Mouse (Mus musculus): ENCODE measurements around the gene Rrp7a. TPM values are rescaled to one million over a fixed set of nuclear protein-coding genes. Genes with fewer than 3 reads are reported as not detected.
A peak's percentile ranks its signal among the peaks of the same experiment; 100 is the strongest.
"Not testable (repeated sequence)": the region's sequence is repeated elsewhere in the genome, so short reads cannot be mapped to it uniquely, and the experiment has no call there.

The Rrp7a gene
- total and polyA plus RNA-seq, 2 experiments from 2014 or later: 95.2 to 228 TPM

DNA sequence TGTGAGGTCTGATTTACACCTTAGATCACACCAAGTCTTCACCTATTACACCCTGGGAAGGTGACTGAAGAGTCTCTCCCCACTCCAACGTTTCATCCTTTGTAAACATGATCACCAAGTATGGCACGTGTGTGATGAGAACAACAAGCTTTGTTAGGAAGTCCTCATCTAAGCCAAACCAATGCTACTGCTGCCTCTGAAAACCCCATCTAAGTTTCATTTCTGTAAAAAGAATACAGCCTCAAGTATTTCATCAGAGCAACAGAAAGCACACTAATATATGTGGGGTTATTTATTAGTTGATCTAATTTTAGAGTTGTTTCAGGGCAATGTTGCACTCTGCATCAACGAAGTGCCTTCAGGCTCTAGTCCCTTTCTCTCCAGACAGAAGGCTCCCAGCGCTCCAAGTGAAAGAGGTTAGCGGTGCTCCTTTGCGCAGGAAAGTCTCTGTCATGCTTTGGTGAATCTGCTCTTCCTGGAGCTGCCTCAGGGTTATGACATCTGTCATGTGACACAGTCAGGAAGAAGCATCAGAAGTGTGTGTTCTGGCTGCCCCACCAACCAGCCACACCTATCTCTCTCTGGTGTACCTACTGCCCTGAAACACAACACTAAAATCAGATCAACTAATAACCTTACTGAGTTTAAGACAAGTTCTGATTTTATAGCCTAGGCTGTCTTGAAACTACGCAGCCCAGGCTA is 7.1 kb upstream of the Rrp7a start:
- 94% methylated on average over 7 of the region's 7 CpGs for WGBS
- TF ChIP-seq CTCF (IDR thresholded peaks at IDR 0.05): no peak

DNA sequence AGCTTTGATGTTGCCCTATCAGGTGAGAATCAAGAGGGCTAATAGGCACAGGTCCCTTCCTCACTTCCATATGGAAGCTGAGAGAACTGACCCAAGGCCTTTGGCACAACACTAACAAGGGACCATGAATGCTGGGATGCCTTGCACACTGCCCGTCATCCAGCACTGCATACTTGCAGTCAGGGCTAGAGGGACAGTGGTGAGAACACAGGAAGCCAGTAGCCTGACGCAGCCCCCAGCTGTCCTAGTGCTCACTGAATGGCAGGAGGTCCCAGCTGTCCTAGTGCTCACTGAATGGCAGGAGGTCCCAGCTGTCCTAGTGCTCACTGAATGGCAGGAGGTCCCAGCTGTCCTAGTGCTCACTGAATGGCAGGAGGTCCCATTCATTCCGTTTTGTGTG is 4.4 kb upstream of the Rrp7a start:
- 39% methylated on average over 3 of the region's 3 CpGs for WGBS
- not testable (repeated sequence) for H3K9me3 ChIP-seq (ENCODE audit: low read length); H3K27me3 ChIP-seq (ENCODE audit: insufficient read depth, low read length)

More for the DNA sequence above, 7.1 kb upstream of the Rrp7a start:
- Histone ChIP-seq H3K36me3 (ENCODE audit: insufficient read depth, low read length) (peaks cover 72% of the 10 kb centered on the region), H3K4me1 (ENCODE audit: insufficient read depth, low read length) (no peaks in the 10 kb centered on the region), H3K27ac (ENCODE audit: low read depth, low read length) (no peak overlapping the region), H3K9me3 (ENCODE audit: low read length) (no peaks in the 10 kb centered on the region), H3K4me3 (ENCODE audit: low read depth, low read length) (no peak overlapping the region), H3K4me2 (ENCODE audit: low read depth, low read length, poor library complexity, severe bottlenecking) (no peak overlapping the region), H3K27me3 (ENCODE audit: insufficient read depth, low read length) (no peaks in the 10 kb centered on the region), H3K9ac (replicated peaks; ENCODE audit: low read length, poor library complexity, severe bottlenecking) (no peak overlapping the region)
- ATAC-seq (ENCODE audit: low FRiP score) (no peak), DNase-seq (ENCODE audit: low spot score) (no peak)

GRCm38 (mm10) chr15:83126582-83126981 is 4.0 kb upstream of the Rrp7a start:
- no peak overlapping the region for H3K4me3 ChIP-seq (ENCODE audit: low read depth, low read length)

More for the DNA sequence above, 4.4 kb upstream of the Rrp7a start:
- not testable (repeated sequence) for DNase-seq (ENCODE audit: low spot score); H3K4me3 ChIP-seq (ENCODE audit: low read depth, low read length); H3K4me1 ChIP-seq (ENCODE audit: insufficient read depth, low read length); H3K4me2 ChIP-seq (ENCODE audit: low read depth, low read length, poor library complexity, severe bottlenecking); H3K9ac ChIP-seq (replicated peaks; ENCODE audit: low read length, poor library complexity, severe bottlenecking); H3K27ac ChIP-seq (ENCODE audit: low read depth, low read length); ATAC-seq (ENCODE audit: low FRiP score)
- peaks cover 56% of the 10 kb centered on the region for H3K36me3 ChIP-seq (ENCODE audit: insufficient read depth, low read length)

DNA sequence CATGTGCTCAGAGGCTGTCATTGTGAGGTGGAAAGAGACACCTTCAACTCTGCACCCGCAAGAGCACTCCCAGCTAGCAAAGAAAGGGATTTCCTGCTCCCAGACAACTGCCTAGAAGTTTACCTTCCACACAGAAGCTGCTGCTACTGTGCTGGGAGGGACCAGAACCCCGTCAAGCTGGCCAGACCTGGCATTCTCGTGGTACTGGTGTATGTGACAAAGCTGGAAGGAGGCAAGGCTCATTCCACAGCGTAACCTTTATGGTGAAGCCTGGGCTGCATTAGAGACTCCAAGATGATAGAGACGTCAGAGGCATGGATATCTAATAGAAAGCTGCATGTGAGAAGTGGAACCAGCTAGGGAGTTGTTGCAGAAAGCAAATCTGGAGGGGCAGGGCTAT is 2.0 kb upstream of the Rrp7a start:
- no peak for TF ChIP-seq CTCF (IDR thresholded peaks at IDR 0.05)
- Histone ChIP-seq H3K4me2 (ENCODE audit: low read depth, low read length, poor library complexity, severe bottlenecking) (no peak overlapping the region), H3K9me3 (ENCODE audit: low read length) (no peaks in the 10 kb centered on the region), H3K36me3 (ENCODE audit: insufficient read depth, low read length) (peaks cover 37% of the 10 kb centered on the region), H3K27me3 (ENCODE audit: insufficient read depth, low read length) (no peaks in the 10 kb centered on the region), H3K9ac (replicated peaks; ENCODE audit: low read length, poor library complexity, severe bottlenecking) (no peak overlapping the region), H3K4me1 (ENCODE audit: insufficient read depth, low read length) (no peaks in the 10 kb centered on the region; the same call in 1 of the 2 replicates), H3K4me3 (ENCODE audit: low read depth, low read length) (no peak overlapping the region), H3K27ac (ENCODE audit: low read depth, low read length) (no peak overlapping the region)
- 66% methylated on average over 5 of the region's 5 CpGs for WGBS
- DNase-seq (ENCODE audit: low spot score): no peak
- ATAC-seq (ENCODE audit: low FRiP score): no peak

More at GRCm38 (mm10) chr15:83126582-83126981, 4.0 kb upstream of the Rrp7a start:
- Histone ChIP-seq H3K4me2 (ENCODE audit: low read depth, low read length, poor library complexity, severe bottlenecking) (no peak overlapping the region), H3K4me1 (ENCODE audit: insufficient read depth, low read length) (no peaks in the 10 kb centered on the region; the same call in 1 of the 2 replicates), H3K27me3 (ENCODE audit: insufficient read depth, low read length) (no peaks in the 10 kb centered on the region), H3K27ac (ENCODE audit: low read depth, low read length) (no peak overlapping the region), H3K9ac (replicated peaks; ENCODE audit: low read length, poor library complexity, severe bottlenecking) (no peak overlapping the region), H3K36me3 (ENCODE audit: insufficient read depth, low read length) (peaks cover 51% of the 10 kb centered on the region), H3K9me3 (ENCODE audit: low read length) (no peaks in the 10 kb centered on the region)
- TF ChIP-seq CTCF (IDR thresholded peaks at IDR 0.05): no peak
- DNase-seq (ENCODE audit: low spot score) (no peak), ATAC-seq (ENCODE audit: low FRiP score) (no peak)
- WGBS: 79% methylated on average over 9 of the region's 9 CpGs

DNA sequence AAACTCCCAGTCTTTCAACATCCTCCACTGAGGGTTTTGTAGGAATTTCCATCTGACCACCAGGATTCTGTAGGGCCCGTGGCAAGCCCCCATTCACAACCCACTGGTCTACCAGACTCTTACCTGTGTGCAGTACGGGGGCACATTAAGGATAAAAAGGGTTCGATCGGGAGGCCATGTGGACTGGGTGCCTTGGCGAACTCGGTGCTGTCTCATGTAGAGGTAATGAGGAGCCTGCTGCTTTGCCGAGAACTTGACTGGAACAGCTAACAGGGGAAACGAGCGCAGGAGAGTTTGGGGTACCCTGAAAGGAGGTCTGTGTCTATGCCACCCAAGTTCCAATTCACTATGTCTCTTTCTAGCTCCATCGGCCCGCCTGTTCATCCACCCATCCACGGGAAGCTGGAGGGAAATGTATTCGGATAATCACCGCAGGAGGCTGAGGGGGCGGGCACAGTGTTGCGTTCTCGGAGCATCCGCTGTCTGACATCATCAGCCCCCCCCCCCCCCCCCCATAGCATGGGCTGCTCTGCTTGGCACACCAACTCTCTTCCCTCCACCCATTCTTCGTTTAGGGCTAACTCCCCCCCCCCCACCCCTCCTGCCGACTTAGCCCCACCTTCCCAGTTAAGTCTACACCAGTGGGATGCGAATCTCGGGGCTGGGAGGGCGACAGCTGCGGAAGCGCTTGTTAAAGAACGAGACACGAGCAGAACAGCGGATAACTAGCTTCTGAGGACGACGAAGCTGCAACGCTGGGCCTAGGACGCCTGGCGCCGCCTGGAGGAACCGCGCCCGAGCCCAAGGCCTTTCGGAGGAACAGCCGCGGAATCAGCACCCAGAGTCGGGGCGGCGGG is 664 bp downstream of the Rrp7a start:
- peaks cover 36% of the 10 kb centered on the region for H3K36me3 ChIP-seq (ENCODE audit: insufficient read depth, low read length)
- TF ChIP-seq CTCF (IDR thresholded peaks at IDR 0.05): peak; percentile 46
- H3K9me3 ChIP-seq (ENCODE audit: low read length): no peaks in the 10 kb centered on the region
- H3K27me3 ChIP-seq (ENCODE audit: insufficient read depth, low read length): no peaks in the 10 kb centered on the region
- H3K9ac ChIP-seq (replicated peaks; ENCODE audit: low read length, poor library complexity, severe bottlenecking): peak overlapping the region; percentile 77
- H3K4me3 ChIP-seq (ENCODE audit: low read depth, low read length): peak overlapping the region; percentile 85
- 3% methylated on average over 43 of the region's 43 CpGs for WGBS
- ATAC-seq (ENCODE audit: low FRiP score) (peak; percentile 58), DNase-seq (ENCODE audit: low spot score) (peak; percentile 69)
- H3K4me2 ChIP-seq (ENCODE audit: low read depth, low read length, poor library complexity, severe bottlenecking): peak overlapping the region; percentile 66
- H3K4me1 ChIP-seq (ENCODE audit: insufficient read depth, low read length): no peaks in the 10 kb centered on the region; the same call in 1 of the 2 replicates
- peak overlapping the region; percentile 87 for H3K27ac ChIP-seq (ENCODE audit: low read depth, low read length)

GRCm38 (mm10) chr15:83118360-83118759 is 4.2 kb downstream of the Rrp7a start:
- H3K4me3 ChIP-seq (ENCODE audit: low read depth, low read length): no peak overlapping the region
- no peak overlapping the region for H3K9ac ChIP-seq (replicated peaks; ENCODE audit: low read length, poor library complexity, severe bottlenecking)
- H3K4me1 ChIP-seq (ENCODE audit: insufficient read depth, low read length): no peaks in the 10 kb centered on the region; the same call in 1 of the 2 replicates
- no peak for ATAC-seq (ENCODE audit: low FRiP score)
- no peaks in the 10 kb centered on the region for H3K27me3 ChIP-seq (ENCODE audit: insufficient read depth, low read length)
- H3K36me3 ChIP-seq (ENCODE audit: insufficient read depth, low read length): peaks cover 36% of the 10 kb centered on the region
- H3K27ac ChIP-seq (ENCODE audit: low read depth, low read length): no peak overlapping the region
- WGBS: 58% methylated on average over 7 of the region's 7 CpGs
- no peaks in the 10 kb centered on the region for H3K9me3 ChIP-seq (ENCODE audit: low read length)
- no peak overlapping the region for H3K4me2 ChIP-seq (ENCODE audit: low read depth, low read length, poor library complexity, severe bottlenecking)
- peak; percentile 75 for TF ChIP-seq CTCF (IDR thresholded peaks at IDR 0.05)
- peak; percentile 91 for DNase-seq (ENCODE audit: low spot score)
